Mouse (Mus musculus): ENCODE data around the gene Tnnt3.

DNA sequence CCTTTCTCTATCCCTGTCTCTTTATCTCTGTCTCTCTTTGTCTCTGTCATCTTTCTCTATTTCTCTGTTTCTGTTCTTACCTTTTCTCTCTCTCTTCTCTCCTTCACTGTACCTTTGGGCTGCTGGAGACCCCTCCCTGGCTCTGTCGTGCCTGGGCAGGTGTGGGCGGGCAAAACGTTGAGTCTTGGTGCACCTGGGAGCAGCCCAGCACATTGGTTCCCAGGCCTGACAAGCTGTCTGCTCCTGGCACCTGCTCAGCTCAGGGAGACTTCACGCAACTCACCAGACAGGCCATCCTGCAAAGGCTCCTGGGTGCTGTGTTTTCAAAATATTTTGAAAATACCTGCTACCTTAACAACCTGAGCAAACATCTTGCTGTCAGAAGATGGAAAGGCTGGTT, 4.6 kb downstream of the Tnnt3 start:
- TF ChIP-seq EP300 (IDR thresholded peaks at IDR 0.05; ENCODE audit: insufficient read depth, low read depth, low read length) (no peak), CTCF (IDR thresholded peaks at IDR 0.05; ENCODE audit: low read depth, low read length) (no peak)
